Mouse (Mus musculus): ENCODE results near the gene Zfp322a.

GRCm38 (mm10) chr13:23317305-23317889 is 51.6 kb downstream of the Zfp322a start:
- TF ChIP-seq CTCF (IDR thresholded peaks at IDR 0.05; ENCODE audit: low read depth) = no peak
- TF ChIP-seq EP300 (IDR thresholded peaks at IDR 0.05; ENCODE audit: low read depth) = no peak

Measured in heart, postnatal 0 days (tissue).